Mouse (Mus musculus) liver, adult 2 months (tissue): ENCODE results near the gene Krt28. TPM values are rescaled to one million over a fixed set of nuclear protein-coding genes. Genes with fewer than 3 reads are reported as not detected.
A peak's percentile ranks its signal among the peaks of the same experiment; 100 is the strongest.

Experiments used
- DNase-seq: peaks from one replicate; pipeline ENCODE4 v3.0.0-alpha.2; 2011; ENCODE audit warnings: low read depth, low spot score; ENCODE audit errors: extremely low read depth
- H3K27ac ChIP-seq: fragments of 200-500 bp; replicated peaks from 2 replicates; pipeline ENCODE4 v1.5.1; 2012; ENCODE audit warnings: low read depth, mild to moderate bottlenecking, control low read depth, inconsistent platforms, low read length; ENCODE audit not compliant: insufficient read depth
- H3K27me3 ChIP-seq: fragments of 200-500 bp; 2 replicates; pipeline ENCODE4 v1.6.1; 2012; ENCODE audit warnings: mild to moderate bottlenecking, moderate library complexity, low read length, inconsistent platforms; ENCODE audit not compliant: control insufficient read depth, insufficient read depth
- H3K36me3 ChIP-seq: fragments of 200-500 bp; 2 replicates; pipeline ENCODE4 v1.6.1; 2012; ENCODE audit warnings: low read length, inconsistent platforms; ENCODE audit not compliant: control insufficient read depth, insufficient read depth
- H3K4me1 ChIP-seq: fragments of 200-500 bp; 2 replicates; pipeline ENCODE4 v1.6.1; 2011; ENCODE audit warnings: low read length; ENCODE audit not compliant: control insufficient read depth, insufficient read depth
- H3K4me3 ChIP-seq: fragments of 200-500 bp; 2 replicates; pipeline ENCODE4 v1.5.1; 2011; ENCODE audit warnings: low read depth, mild to moderate bottlenecking, control low read depth, low read length, moderate library complexity; ENCODE audit not compliant: insufficient read depth
- H3K79me2 ChIP-seq: fragments of 200-500 bp; 2 replicates; pipeline ENCODE4 v1.6.1; 2012; ENCODE audit warnings: inconsistent platforms, mild to moderate bottlenecking, low read length, moderate library complexity; ENCODE audit not compliant: control insufficient read depth, insufficient read depth
- H3K9ac ChIP-seq: fragments of 200-500 bp; 2 replicates; pipeline ENCODE4 v1.6.1; 2012; ENCODE audit warnings: low read depth, mild to moderate bottlenecking, control low read depth, inconsistent platforms, low read length
- CTCF ChIP-seq: fragments of 200-500 bp; IDR thresholded peaks from 2 replicates; pipeline ENCODE4 v1.5.1; 2011; ENCODE audit warnings: low read depth, low read length, control low read depth
- POLR2A ChIP-seq: fragments of 200-500 bp; IDR thresholded peaks from 2 replicates; pipeline ENCODE4 v1.6.1; 2011; ENCODE audit warnings: low read length, control low read depth; ENCODE audit not compliant: insufficient read depth; ENCODE audit errors: extremely low read depth
- WGBS: fragments of 180-500 bp; shearing (Covaris S2); methylation state at CpG from one replicate; pipeline ENCODE4 v1.1.7; 2018; 5-methylcytosine and 5-hydroxymethylcytosine counted together
- polyA plus RNA-seq: library from polyadenylated mRNA; depleted of rRNA; stranded (reverse); fragments of >200 nt; gene quantifications from 2 replicates; pipeline ENCODE4 v1.2.3, GENCODE M21; 2012
- total RNA-seq: library from RNA; depleted of rRNA; stranded (reverse); fragments of >200 nt; gene quantifications from 2 replicates; pipeline ENCODE4 v1.2.3, GENCODE M21; 2014

The Krt28 gene
- total and polyA plus RNA-seq, 2 experiments: not detected

DNA sequence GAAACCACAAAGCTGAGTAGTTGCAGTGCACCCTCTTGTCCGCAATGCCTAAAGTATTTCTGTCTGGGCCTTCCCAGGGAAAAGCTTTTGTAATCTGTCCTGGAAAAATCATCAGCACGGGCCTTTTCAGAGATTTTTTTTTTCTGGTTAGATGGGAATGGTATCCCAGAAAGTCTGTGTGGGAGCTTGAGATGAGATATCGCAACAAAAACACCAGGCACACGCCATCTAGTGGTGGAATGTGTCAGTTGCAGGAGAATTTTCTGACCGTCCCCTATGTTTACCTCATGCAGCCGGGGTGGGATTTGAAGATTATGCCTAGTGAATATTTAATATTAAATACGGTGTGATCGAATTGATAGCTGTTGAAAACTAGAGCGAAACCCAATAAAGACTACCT lies 10.3 kb downstream of the Krt28 start:
- TF ChIP-seq POLR2A: no peak
- peak; percentile 47; the same call in 1 of the 2 replicates for TF ChIP-seq CTCF

DNA sequence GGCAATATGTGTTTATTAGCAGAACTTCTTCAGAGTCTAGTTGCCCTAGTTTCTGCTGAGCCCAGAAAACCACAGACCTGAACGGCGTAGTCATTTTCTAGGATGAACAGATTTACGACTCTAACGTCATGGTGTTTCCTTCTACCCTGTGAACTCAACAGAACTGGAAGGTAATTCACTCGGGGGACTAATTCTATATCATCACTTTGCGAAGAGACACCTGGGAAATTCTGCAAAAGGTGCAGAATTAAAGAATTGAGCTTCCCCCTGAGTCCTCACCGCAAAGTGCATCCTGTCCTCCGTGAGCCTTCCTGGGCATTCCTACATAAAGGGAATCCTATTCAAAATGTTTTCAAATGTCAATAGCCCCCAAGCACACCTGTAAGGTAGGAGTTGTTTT lies 13.3 kb downstream of the Krt28 start:
- Histone ChIP-seq H3K4me3 (no peak overlapping the region), H3K4me1 (no peaks in the 10 kb centered on the region), H3K36me3 (no peaks in the 10 kb centered on the region), H3K9ac (no peak overlapping the region), H3K27ac (no peak overlapping the region), H3K27me3 (no peaks in the 10 kb centered on the region), H3K79me2 (no peaks in the 10 kb centered on the region)
- WGBS: 88% methylated on average over 8 of the region's 8 CpGs
- DNase-seq: no peak
- TF ChIP-seq CTCF (no peak), POLR2A (no peak)

More for the DNA sequence above, 10.3 kb downstream of the Krt28 start:
- Histone ChIP-seq H3K9ac (no peak overlapping the region), H3K4me3 (no peak overlapping the region), H3K27ac (no peak overlapping the region), H3K27me3 (no peaks in the 10 kb centered on the region), H3K79me2 (no peaks in the 10 kb centered on the region), H3K36me3 (no peaks in the 10 kb centered on the region), H3K4me1 (no peaks in the 10 kb centered on the region)
- WGBS: 15% methylated on average over 9 of the region's 9 CpGs
- DNase-seq: peak; percentile 25

DNA sequence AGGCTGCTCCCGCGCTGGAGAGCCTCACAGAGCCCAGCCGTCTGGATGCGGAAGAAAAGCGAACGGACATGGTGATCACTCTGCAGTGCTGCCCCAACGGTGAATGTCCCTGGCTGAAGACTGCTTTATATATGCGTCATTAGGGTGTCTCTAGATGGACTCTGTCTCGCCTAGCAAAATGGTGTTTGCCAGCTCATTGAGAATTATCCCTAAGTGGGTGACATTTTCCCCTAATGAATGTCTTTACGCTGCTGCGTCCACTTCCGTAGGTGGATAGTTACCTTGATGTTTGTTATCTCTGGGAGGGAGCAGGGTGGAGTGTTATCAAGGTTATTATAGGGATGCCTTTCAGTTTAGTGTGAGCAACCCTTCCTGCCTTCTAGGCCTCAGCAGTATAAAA lies 23.7 kb downstream of the Krt28 start, which contains the start of gene Krt27:
Gene Krt27 (minus strand): TSS at position 101 of the 400 bp plus-strand sequence.
- Histone ChIP-seq H3K79me2 (no peaks in the 10 kb centered on the region), H3K36me3 (no peaks in the 10 kb centered on the region), H3K4me3 (no peak within 1 kb of the TSS), H3K9ac (no peak within 1 kb of the TSS), H3K27ac (no peak within 1 kb of the TSS), H3K27me3 (no peaks in the 10 kb centered on the region), H3K4me1 (no peaks in the 10 kb centered on the region)
- DNase-seq: no peak
- whole genome bisulfite sequencing: 74% methylated on average over 12 of the region's 12 CpGs
- TF ChIP-seq CTCF (no peak), POLR2A (no peak)

DNA sequence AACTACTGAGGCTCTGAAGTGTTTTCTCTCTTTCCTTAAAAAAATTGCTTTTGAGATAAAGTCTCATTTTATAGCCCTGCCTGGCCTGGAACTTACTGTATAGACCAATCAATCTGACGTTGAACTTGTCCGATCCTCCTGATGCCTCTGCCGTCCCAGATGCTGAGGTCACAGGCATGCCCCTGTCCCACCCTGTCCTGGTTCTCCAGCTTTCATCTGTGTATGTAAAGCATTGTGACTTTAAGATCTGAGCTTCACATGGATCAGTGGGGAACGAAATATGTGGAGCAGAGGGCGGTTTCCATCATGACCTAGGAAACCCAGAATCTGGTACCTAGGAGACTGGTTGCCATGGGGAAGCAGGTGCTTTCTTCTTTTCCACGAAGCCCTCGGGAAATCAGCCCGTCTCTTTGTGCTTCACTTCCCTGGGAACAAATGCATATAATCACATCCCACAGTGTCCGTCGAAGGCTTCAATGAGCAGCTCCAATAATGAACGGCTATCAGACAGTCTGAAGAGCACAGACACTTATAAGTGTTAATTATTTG lies 35.3 kb downstream of the Krt28 start:
- Histone ChIP-seq H3K4me3 (no peak overlapping the region), H3K27me3 (no peaks in the 10 kb centered on the region), H3K79me2 (no peaks in the 10 kb centered on the region), H3K36me3 (no peaks in the 10 kb centered on the region), H3K27ac (no peak overlapping the region), H3K9ac (no peak overlapping the region), H3K4me1 (no peaks in the 10 kb centered on the region)
- TF ChIP-seq CTCF: no peak
- no peak for TF ChIP-seq POLR2A
- WGBS: 83% methylated on average over 11 of the region's 11 CpGs
- DNase-seq: no peak

DNA sequence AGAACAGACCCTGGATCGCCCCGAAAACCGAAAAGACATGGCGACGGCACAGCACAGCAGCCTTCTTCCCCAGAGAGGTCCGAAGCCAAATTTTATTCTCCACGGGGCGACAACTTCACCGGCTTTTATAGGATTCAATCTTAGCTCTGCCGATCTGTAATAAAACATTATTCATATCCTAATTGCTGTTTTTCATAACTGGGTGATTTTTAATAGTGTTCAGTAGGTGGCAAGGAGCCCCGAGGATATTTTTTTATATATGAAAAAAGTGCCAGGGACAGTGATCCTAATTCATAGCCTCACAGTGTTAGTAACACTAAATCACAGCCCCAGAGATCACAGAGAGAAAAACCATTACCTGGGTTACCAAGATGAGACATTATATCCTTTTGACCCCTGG lies 36.8 kb downstream of the Krt28 start, which contains the start of gene Krt26:
Gene Krt26 (minus strand): TSS at position 101 of the 400 bp plus-strand sequence.
- no peak within 1 kb of the TSS for H3K9ac ChIP-seq
- TF ChIP-seq POLR2A (no peak), CTCF (no peak)
- 96% methylated on average over 11 of the region's 11 CpGs for WGBS

DNA sequence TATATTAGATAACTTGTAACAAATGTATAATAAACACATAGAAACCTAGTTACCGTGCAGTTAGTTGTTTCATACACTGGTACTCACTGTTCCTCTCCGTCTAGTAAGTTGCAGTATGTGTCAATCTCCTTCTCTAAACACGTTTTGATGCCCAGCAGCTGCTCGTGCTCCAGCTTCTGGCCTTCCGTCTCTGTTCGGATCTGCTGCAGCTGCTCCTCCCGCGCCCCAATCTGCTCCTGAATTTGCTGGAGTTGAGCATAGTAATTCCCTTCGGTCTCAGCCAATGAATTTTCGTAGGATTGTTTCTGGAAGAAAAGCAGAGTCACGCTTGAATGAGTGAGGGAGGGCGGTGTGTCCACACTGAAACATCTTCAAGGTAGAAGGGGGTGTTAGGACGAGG lies 41.3 kb downstream of the Krt28 start:
- H3K27me3 ChIP-seq: no peaks in the 10 kb centered on the region

More for the DNA sequence above, 36.8 kb downstream of the Krt28 start, which contains the start of gene Krt26:
- no peaks in the 10 kb centered on the region for H3K79me2 ChIP-seq
- H3K4me1 ChIP-seq: no peaks in the 10 kb centered on the region
- H3K27me3 ChIP-seq: no peaks in the 10 kb centered on the region
- no peak for DNase-seq
- no peak within 1 kb of the TSS for H3K27ac ChIP-seq
- H3K36me3 ChIP-seq: no peaks in the 10 kb centered on the region
- no peak within 1 kb of the TSS for H3K4me3 ChIP-seq

More for the DNA sequence above, 41.3 kb downstream of the Krt28 start:
- 85% methylated on average over 13 of the region's 13 CpGs for WGBS
- H3K9ac ChIP-seq: no peak overlapping the region
- H3K27ac ChIP-seq: no peak overlapping the region
- no peak overlapping the region for H3K4me3 ChIP-seq
- H3K4me1 ChIP-seq: no peaks in the 10 kb centered on the region
- H3K36me3 ChIP-seq: no peaks in the 10 kb centered on the region
- no peak for TF ChIP-seq POLR2A
- TF ChIP-seq CTCF: no peak
- H3K79me2 ChIP-seq: no peaks in the 10 kb centered on the region
- DNase-seq: no peak
